Mouse (Mus musculus) gastrocnemius, adult 8-10 months (tissue): ENCODE measurements at regions not wholly inside any gene's neighbourhood (a gene's known extent, or its start where the extent isn't known, plus 50 kb on each side); places are given as distances from the start of the nearest gene placed in this dataset.

ENCODE experiments used
- DNase-seq, 2 experiments: peaks; one replicate each; pipeline ENCODE4 v3.0.0; 2022; ENCODE audit warnings: low spot score in 2 of 2

DNA sequence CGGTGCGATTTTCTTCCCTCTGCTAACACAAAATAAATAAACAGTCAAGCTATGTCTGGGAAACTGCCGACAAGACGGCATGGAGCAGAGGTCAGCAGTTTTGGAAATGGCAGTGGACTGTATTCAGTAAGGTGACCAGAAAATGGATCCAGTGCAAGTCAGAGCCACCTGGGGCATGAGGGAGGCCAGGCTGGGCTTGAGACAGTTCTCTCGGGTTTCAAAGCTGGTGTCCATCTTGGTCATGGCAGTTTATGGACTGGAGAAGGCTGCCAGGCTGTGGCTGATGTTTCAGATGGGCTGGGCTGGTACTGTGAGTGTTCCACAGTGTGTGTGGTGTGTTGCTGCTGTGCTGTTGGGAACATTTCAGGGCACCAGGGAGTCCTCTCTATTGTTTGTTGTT, 143.6 kb downstream of the Dmrta2 start:
- DNase-seq: no peak

DNA sequence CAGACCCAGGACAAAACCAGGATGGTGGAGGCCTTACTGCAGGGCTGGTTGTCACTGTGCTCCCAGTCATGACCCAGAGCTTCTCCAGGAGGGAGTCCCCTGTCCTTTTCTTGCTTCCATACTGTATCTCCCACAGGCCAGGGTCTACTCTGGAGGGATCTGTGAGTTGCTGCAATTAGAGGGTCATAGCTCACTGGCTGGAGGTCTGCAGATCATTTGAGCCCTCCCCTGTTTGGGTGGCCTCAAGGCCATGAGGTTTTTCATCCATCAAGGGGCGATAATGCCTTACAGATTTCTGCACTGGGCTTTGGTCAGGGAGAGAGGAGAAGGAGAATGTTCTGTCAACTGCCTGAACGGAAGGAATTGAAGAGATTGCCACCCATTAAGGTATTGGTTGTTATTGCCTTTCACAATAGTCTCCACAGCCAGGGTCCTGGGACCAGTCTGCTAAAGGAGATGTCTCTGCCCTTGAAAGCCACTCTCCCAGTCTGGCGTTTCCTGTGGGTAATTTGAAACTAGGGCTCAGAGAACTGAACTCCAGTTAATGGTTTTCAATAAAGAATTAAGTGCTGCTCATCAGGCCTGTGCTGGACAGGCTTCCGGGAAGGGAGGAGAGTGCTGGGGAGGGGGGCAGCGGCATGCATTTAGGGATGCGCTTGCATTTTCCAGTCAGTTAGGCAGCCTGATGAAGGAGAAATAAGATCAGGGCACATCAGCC, 147.4 kb downstream of the Dmrta2 start:
- DNase-seq: no peak

- DNase-seq: no peak
These were observed 150.2 kb downstream of the Dmrta2 start for GRCm38 (mm10) chr4:110127941-110128520.

DNA sequence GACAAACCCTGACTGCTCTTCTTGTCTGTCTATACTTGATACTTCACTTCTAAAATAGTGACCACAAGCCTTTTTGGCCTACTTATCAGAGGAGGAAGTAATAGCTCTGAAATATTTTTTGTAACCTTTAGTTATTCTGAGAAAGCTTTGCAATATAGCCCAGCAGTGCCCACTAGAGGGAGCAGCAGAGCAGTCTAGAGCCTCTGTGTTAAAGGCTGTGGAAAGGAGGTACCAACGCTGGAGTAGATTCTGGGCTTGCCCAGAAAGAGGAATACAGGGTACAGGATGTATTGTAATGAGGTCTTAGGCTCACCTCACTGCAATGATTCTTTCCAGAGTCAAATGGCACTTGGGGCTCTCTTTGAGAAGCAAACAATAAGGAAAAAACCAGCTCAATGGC, 151.1 kb downstream of the Dmrta2 start:
- no peak for DNase-seq

GRCm38 (mm10) chr4:110129518-110129917, 151.7 kb downstream of the Dmrta2 start:
- DNase-seq: peak in 1 of 2 experiments; percentile 17

GRCm38 (mm10) chr4:110132061-110132460, 154.2 kb downstream of the Dmrta2 start:
- DNase-seq: no peak

- no peak for DNase-seq
These were observed 156.2 kb downstream of the Dmrta2 start for GRCm38 (mm10) chr4:110134036-110134435.

DNA sequence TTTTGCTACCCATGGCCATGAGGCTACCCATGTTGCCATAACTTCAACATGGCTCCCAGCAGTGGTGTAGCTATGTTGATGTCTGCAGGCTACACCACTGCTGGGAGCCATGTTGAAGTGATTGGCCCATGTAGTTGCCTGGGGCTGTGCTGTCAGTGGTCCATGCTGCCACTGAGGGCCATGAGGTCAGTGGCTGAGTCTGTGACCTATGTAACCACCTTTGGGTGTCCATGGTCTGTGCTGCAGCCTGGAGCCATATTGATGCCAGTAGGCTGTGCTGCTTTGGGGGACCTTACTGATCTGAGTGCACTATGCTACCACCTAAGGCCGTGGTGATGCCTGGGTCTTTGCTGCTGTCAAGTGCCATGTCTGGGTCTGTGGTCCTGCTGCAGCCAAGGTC, 167.4 kb downstream of the Dmrta2 start:
- no peak for DNase-seq

GRCm38 (mm10) chr4:110152103-110152946, 174.5 kb downstream of the Dmrta2 start:
- no peak for DNase-seq
